Mouse (Mus musculus) MEL (cell line): ENCODE measurements around the gene Cdca5. TPM values are rescaled to one million over a fixed set of nuclear protein-coding genes. Genes with fewer than 3 reads are reported as not detected.

Experiments used
- DNase-seq: peaks from one replicate; pipeline ENCODE4 v3.0.0; 2011; ENCODE audit warnings: low read depth, low spot score
- H3K27ac ChIP-seq: 2 replicates; pipeline ENCODE4 v1.5.1; 2012; ENCODE audit warnings: low read depth, mild to moderate bottlenecking, control low read depth, low read length, moderate library complexity; ENCODE audit not compliant: control insufficient read depth
- H3K27me3 ChIP-seq, 2 experiments: fragments of 150-350 bp in 1 of 2; sonication (generic) in 1 of 2; 2 replicates each; pipeline ENCODE4 v1.6.1; 2012; ENCODE audit warnings: low read length in 2 of 2, mild to moderate bottlenecking in 2 of 2, improper control_type of control experiment in 1 of 2, moderate library complexity in 1 of 2; ENCODE audit not compliant: insufficient read depth in 2 of 2, control insufficient read depth in 1 of 2
- H3K36me3 ChIP-seq, 2 experiments: 2 replicates each; pipeline ENCODE4 v1.6.1; 2012 to 2014; ENCODE audit warnings: low read length in 2 of 2, improper control_type of control experiment in 1 of 2, inconsistent platforms in 1 of 2, mild to moderate bottlenecking in 1 of 2; ENCODE audit not compliant: insufficient read depth in 2 of 2, control insufficient read depth in 1 of 2
- H3K4me1 ChIP-seq, 2 experiments: fragments of 150-350 bp in 1 of 2; sonication (generic) in 1 of 2; 2 replicates each; pipeline ENCODE4 v1.6.1; 2012; ENCODE audit warnings: low read length in 2 of 2, improper control_type of control experiment in 1 of 2, mild to moderate bottlenecking in 1 of 2; ENCODE audit not compliant: insufficient read depth in 2 of 2, control insufficient read depth in 1 of 2
- H3K4me3 ChIP-seq, 2 experiments: fragments of 150-350 bp in 1 of 2; sonication (generic) in 1 of 2; 2 replicates each; pipeline ENCODE4 v1.5.1; 2012; ENCODE audit warnings: low read depth in 2 of 2, low read length in 2 of 2, mild to moderate bottlenecking in 2 of 2, moderate library complexity in 2 of 2, control low read depth in 1 of 2, improper control_type of control experiment in 1 of 2; ENCODE audit not compliant: control insufficient read depth in 1 of 2, insufficient read depth in 1 of 2
- H3K79me2 ChIP-seq: 2 replicates; pipeline ENCODE4 v1.6.1; 2012; ENCODE audit warnings: mild to moderate bottlenecking, low read length, moderate library complexity; ENCODE audit not compliant: control insufficient read depth, poor library complexity, insufficient read depth
- H3K9ac ChIP-seq: 2 replicates; pipeline ENCODE4 v1.6.1; 2012; ENCODE audit warnings: low read depth, mild to moderate bottlenecking, control low read depth, low read length, moderate library complexity; ENCODE audit not compliant: control insufficient read depth, poor library complexity, severe bottlenecking
- H3K9me3 ChIP-seq: fragments of 150-350 bp; sonication (generic); replicated peaks from 2 replicates; pipeline ENCODE4 v1.6.1; 2012; ENCODE audit warnings: mild to moderate bottlenecking, low read length, improper control_type of control experiment, moderate library complexity; ENCODE audit not compliant: insufficient read depth
- BHLHE40 ChIP-seq: IDR thresholded peaks from 2 replicates; pipeline ENCODE4 v1.6.1; 2012; ENCODE audit warnings: low read depth, mild to moderate bottlenecking, inconsistent platforms, low read length, improper control_type of control experiment, borderline replicate concordance
- CHD1 ChIP-seq: IDR thresholded peaks from 2 replicates; pipeline ENCODE4 v1.6.1; 2012; ENCODE audit warnings: low read depth, mild to moderate bottlenecking, inconsistent platforms, low read length, improper control_type of control experiment
- CHD2 ChIP-seq: IDR thresholded peaks from 2 replicates; pipeline ENCODE4 v1.6.1; 2011; ENCODE audit warnings: low read length, improper control_type of control experiment
- CTCF ChIP-seq, 3 experiments: IDR thresholded peaks in 2 of 3; conservative IDR thresholded peaks in 1 of 3; 2 replicates each; pipeline ENCODE4 v1.5.1; 2011 to 2012; ENCODE audit warnings: low read length in 3 of 3, low read depth in 2 of 3, mild to moderate bottlenecking in 2 of 3, improper control_type of control experiment in 1 of 3, inconsistent platforms in 1 of 3, mixed read lengths in 1 of 3, moderate library complexity in 1 of 3; ENCODE audit not compliant: control insufficient read depth in 1 of 3, insufficient read depth in 1 of 3, poor library complexity in 1 of 3, severe bottlenecking in 1 of 3
- E2F4 ChIP-seq: IDR thresholded peaks from 2 replicates; pipeline ENCODE4 v1.6.1; 2011; ENCODE audit warnings: low read depth, low read length, improper control_type of control experiment, borderline replicate concordance
- ELF1 ChIP-seq: IDR thresholded peaks from 2 replicates; pipeline ENCODE4 v1.6.1; 2014; ENCODE audit warnings: low read depth, mild to moderate bottlenecking, inconsistent platforms, low read length, improper control_type of control experiment, moderate library complexity
- EP300 ChIP-seq, 2 experiments: IDR thresholded peaks; 2 replicates each; pipeline ENCODE4 v1.6.1; 2011; ENCODE audit warnings: improper control_type of control experiment in 2 of 2, low read length in 2 of 2, low read depth in 1 of 2, mild to moderate bottlenecking in 1 of 2
- ETS1 ChIP-seq: IDR thresholded peaks from 2 replicates; pipeline ENCODE4 v1.6.1; 2012; ENCODE audit warnings: low read depth, mild to moderate bottlenecking, inconsistent platforms, low read length, improper control_type of control experiment, moderate library complexity
- GABPA ChIP-seq: IDR thresholded peaks from 2 replicates; pipeline ENCODE4 v1.6.1; 2012; ENCODE audit warnings: low read depth, mild to moderate bottlenecking, inconsistent platforms, low read length, improper control_type of control experiment, moderate library complexity
- GATA1 ChIP-seq: IDR thresholded peaks from 2 replicates; pipeline ENCODE4 v1.6.1; 2011; ENCODE audit warnings: low read depth, low read length, improper control_type of control experiment
- HCFC1 ChIP-seq: IDR thresholded peaks from 2 replicates; pipeline ENCODE4 v1.6.1; 2012; ENCODE audit warnings: low read depth, mild to moderate bottlenecking, inconsistent platforms, low read length, improper control_type of control experiment, moderate library complexity
- JUND ChIP-seq: IDR thresholded peaks from 2 replicates; pipeline ENCODE4 v1.6.1; 2011; ENCODE audit warnings: low read depth, mild to moderate bottlenecking, improper control_type of control experiment, low read length
- KAT2A ChIP-seq: conservative IDR thresholded peaks from 2 replicates; pipeline ENCODE4 v1.6.1; 2012; ENCODE audit warnings: low read depth, low read length, improper control_type of control experiment, inconsistent platforms
- MAFK ChIP-seq: IDR thresholded peaks from 2 replicates; pipeline ENCODE4 v1.6.1; 2011; ENCODE audit warnings: low read depth, mild to moderate bottlenecking, low read length, improper control_type of control experiment, borderline replicate concordance
- MAX ChIP-seq: IDR thresholded peaks from 2 replicates; pipeline ENCODE4 v1.6.1; 2011; ENCODE audit warnings: low read length, improper control_type of control experiment
- MAZ ChIP-seq: IDR thresholded peaks from 2 replicates; pipeline ENCODE4 v1.6.1; 2012; ENCODE audit warnings: low read depth, mild to moderate bottlenecking, inconsistent platforms, low read length, improper control_type of control experiment
- MEF2A ChIP-seq: IDR thresholded peaks from 2 replicates; pipeline ENCODE4 v1.6.1; 2014; ENCODE audit warnings: low read depth, mild to moderate bottlenecking, inconsistent platforms, low read length, improper control_type of control experiment; ENCODE audit not compliant: poor library complexity, insufficient replicate concordance, severe bottlenecking; ENCODE audit errors: extremely low read depth
- MXI1 ChIP-seq: IDR thresholded peaks from 2 replicates; pipeline ENCODE4 v1.6.1; 2011; ENCODE audit warnings: mild to moderate bottlenecking, low read depth, low read length, improper control_type of control experiment
- MYB ChIP-seq: IDR thresholded peaks from 2 replicates; pipeline ENCODE4 v1.6.1; 2011; ENCODE audit warnings: mild to moderate bottlenecking, low read depth, low read length, improper control_type of control experiment
- MYC ChIP-seq: IDR thresholded peaks from 2 replicates; pipeline ENCODE4 v1.6.1; 2011; ENCODE audit warnings: low read depth, mild to moderate bottlenecking, low read length, improper control_type of control experiment, moderate library complexity
- NELFE ChIP-seq: IDR thresholded peaks from 2 replicates; pipeline ENCODE4 v1.6.1; 2011; ENCODE audit warnings: low read depth, low read length, improper control_type of control experiment
- POLR2A ChIP-seq, 2 experiments: IDR thresholded peaks; 2 replicates each; pipeline ENCODE4 v1.6.1; 2011 to 2012; ENCODE audit warnings: low read length in 2 of 2, mild to moderate bottlenecking in 2 of 2, control low read depth in 1 of 2, improper control_type of control experiment in 1 of 2, low read depth in 1 of 2, moderate library complexity in 1 of 2; ENCODE audit not compliant: control insufficient read depth in 1 of 2, insufficient read depth in 1 of 2, poor library complexity in 1 of 2
- POLR2AphosphoS2 ChIP-seq: IDR thresholded peaks from 2 replicates; pipeline ENCODE4 v1.6.1; 2011; ENCODE audit warnings: low read length, improper control_type of control experiment
- POLR2AphosphoS5 ChIP-seq: IDR thresholded peaks from 2 replicates; pipeline ENCODE4 v1.6.1; 2012; ENCODE audit warnings: low read depth, borderline replicate concordance, mild to moderate bottlenecking, inconsistent platforms, low read length, moderate library complexity, mixed read lengths
- RAD21 ChIP-seq: IDR thresholded peaks from 2 replicates; pipeline ENCODE4 v1.6.1; 2011; ENCODE audit warnings: mild to moderate bottlenecking, low read depth, low read length, improper control_type of control experiment
- RCOR1 ChIP-seq: IDR thresholded peaks from 2 replicates; pipeline ENCODE4 v1.6.1; 2012; ENCODE audit warnings: low read depth, mild to moderate bottlenecking, inconsistent platforms, low read length, improper control_type of control experiment
- SIN3A ChIP-seq: IDR thresholded peaks from 2 replicates; pipeline ENCODE4 v1.6.1; 2012; ENCODE audit warnings: low read length, improper control_type of control experiment, inconsistent platforms
- SMC3 ChIP-seq: IDR thresholded peaks from 2 replicates; pipeline ENCODE4 v1.6.1; 2011; ENCODE audit warnings: low read depth, low read length, improper control_type of control experiment
- TAL1 ChIP-seq: IDR thresholded peaks from 2 replicates; pipeline ENCODE4 v1.6.1; 2012; ENCODE audit warnings: mild to moderate bottlenecking, inconsistent platforms, low read length, moderate library complexity, mixed read lengths
- TBP ChIP-seq: IDR thresholded peaks from 2 replicates; pipeline ENCODE4 v1.8.0; 2011; ENCODE audit warnings: low read depth, low read length, improper control_type of control experiment
- USF1 ChIP-seq: IDR thresholded peaks from 2 replicates; pipeline ENCODE4 v1.6.1; 2014; ENCODE audit warnings: low read depth, mild to moderate bottlenecking, inconsistent platforms, low read length, improper control_type of control experiment, moderate library complexity
- USF2 ChIP-seq, 2 experiments: IDR thresholded peaks; 2 replicates each; pipeline ENCODE4 v1.6.1; 2011 to 2012; ENCODE audit warnings: improper control_type of control experiment in 2 of 2, low read length in 2 of 2, borderline replicate concordance in 1 of 2, inconsistent platforms in 1 of 2, low read depth in 1 of 2, mild to moderate bottlenecking in 1 of 2; ENCODE audit not compliant: insufficient read depth in 1 of 2
- ZC3H11A ChIP-seq: IDR thresholded peaks from 2 replicates; pipeline ENCODE4 v1.6.1; 2012; ENCODE audit warnings: low read depth, mild to moderate bottlenecking, inconsistent platforms, low read length, improper control_type of control experiment
- ZKSCAN1 ChIP-seq: IDR thresholded peaks from 2 replicates; pipeline ENCODE4 v1.6.1; 2012; ENCODE audit warnings: low read depth, mild to moderate bottlenecking, inconsistent platforms, low read length, improper control_type of control experiment, moderate library complexity
- ZMIZ1 ChIP-seq: IDR thresholded peaks from 2 replicates; pipeline ENCODE4 v1.6.1; 2012; ENCODE audit warnings: low read depth, mild to moderate bottlenecking, inconsistent platforms, low read length, improper control_type of control experiment, moderate library complexity
- ZNF384 ChIP-seq: IDR thresholded peaks from 2 replicates; pipeline ENCODE4 v1.6.1; 2012; ENCODE audit warnings: low read depth, mild to moderate bottlenecking, inconsistent platforms, low read length, improper control_type of control experiment
- polyA plus RNA-seq, 2 experiments: library from polyadenylated mRNA; stranded (reverse) in 1 of 2; unstranded in 1 of 2; fragments of >175 nt in 1 of 2; fragments of >200 nt in 1 of 2; gene quantifications; 2 replicates each; pipeline versions ENCODE4 v1.2.1 to v1.2.4; 2012; ENCODE audit warnings: low replicate concordance in 2 of 2, low read depth in 1 of 2; ENCODE audit not compliant: insufficient read length in 2 of 2, insufficient read depth in 1 of 2, missing spikeins in 1 of 2
- total RNA-seq: library from RNA; depleted of rRNA; stranded (reverse); fragments of 300-350 nt; gene quantifications from 2 replicates; pipeline ENCODE4 v1.2.3, GENCODE M21; 2012; rRNA removed

Gene Cdca5
- total RNA-seq (41.1 and 48.5 TPM in 2 replicates), polyA plus RNA-seq (10 to 100 TPM in 1 of 2 experiments, not detected in 1; 56.5 TPM)

DNA sequence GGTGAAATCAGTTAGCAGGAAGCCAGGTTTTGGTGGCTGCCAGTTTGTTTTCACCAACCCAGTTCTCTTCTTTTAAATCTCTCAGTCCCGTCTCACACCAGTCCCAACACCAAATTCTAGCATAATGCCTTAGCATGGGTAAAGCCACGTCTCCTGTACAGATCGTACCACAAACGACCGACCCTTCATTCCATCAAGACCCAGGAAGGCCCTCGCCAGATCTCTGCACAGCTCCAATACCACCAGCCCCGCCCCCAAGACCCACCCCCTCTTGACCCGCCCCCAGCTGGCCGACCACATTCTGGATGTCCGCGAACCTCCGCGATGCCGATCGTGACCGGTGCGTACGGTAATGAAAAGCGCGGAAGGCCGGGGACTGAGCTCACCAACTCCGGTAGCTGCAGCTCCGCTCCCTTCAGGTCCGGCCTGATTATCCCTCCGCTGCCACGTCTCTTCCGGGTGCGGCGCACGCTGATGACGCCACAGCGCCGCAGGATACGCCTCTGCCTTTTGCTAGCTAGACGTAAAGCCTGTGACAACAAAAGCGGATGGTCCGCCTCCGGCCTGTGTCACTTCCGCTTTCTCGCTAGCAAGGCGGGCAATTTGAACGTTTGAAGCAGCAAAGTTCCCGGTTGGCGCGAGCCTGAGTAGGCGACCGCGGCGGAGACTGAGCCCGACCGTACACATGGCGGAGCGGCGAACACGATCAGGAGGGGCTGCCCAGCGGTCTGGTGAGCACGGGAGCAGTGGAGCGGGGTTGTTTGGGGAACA lies at the start of gene Cdca5, which contains the start of gene Zfpl1:
Gene Cdca5 (plus strand): TSS at position 506 of the 771 bp plus-strand sequence.
Gene Zfpl1 (minus strand): TSS at position 479 of the 771 bp plus-strand sequence.
- Histone ChIP-seq H3K4me1 (peaks cover 0 to 5% of the 10 kb centered on the region in 2 experiments; a peak in 2 of 4 replicates), H3K9me3 (no peaks in the 10 kb centered on the region), H3K79me2 (peaks cover 33% of the 10 kb centered on the region), H3K36me3 (peaks cover 0 to 9% of the 10 kb centered on the region in 2 experiments), H3K4me3 (peak within 1 kb of the TSS; percentile 76 to 82), H3K9ac (peak within 1 kb of the TSS; percentile 90), H3K27me3 (no peaks in the 10 kb centered on the region), H3K27ac (peak within 1 kb of the TSS; percentile 80)
- peak; percentile 99 for DNase-seq
- TF ChIP-seq MAZ (peak; percentile 62; the same call in 1 of the 2 replicates), NELFE (peak; percentile 63), ELF1 (peak; percentile 100), CHD2 (no peak), JUND (no peak; the same call in 1 of the 2 replicates), SIN3A (peak; percentile 99), POLR2AphosphoS5 (no peak), CTCF (IDR thresholded peaks at IDR 0.05 in 2 of 3, conservative IDR thresholded peaks at IDR 0.05 in 1 of 3; ENCODE audit: control insufficient read depth in 1 of 3, insufficient read depth in 1 of 3, low read depth in 2 of 3, low read length in 3 of 3, poor library complexity in 1 of 3, severe bottlenecking in 1 of 3) (no peak), MAX (peak; percentile 82), RCOR1 (no peak), ETS1 (peak; percentile 81), TBP (peak; percentile 65; the same call in 1 of the 2 replicates), ZKSCAN1 (no peak), MAFK (no peak), EP300 (IDR thresholded peaks at IDR 0.05; ENCODE audit: low read depth in 1 of 2, low read length in 2 of 2) (no peak), MYB (no peak), MXI1 (peak; percentile 94), KAT2A (peak; percentile 84), RAD21 (no peak), TAL1 (no peak), POLR2AphosphoS2 (peak; percentile 45; the same call in 1 of the 2 replicates), USF1 (no peak), BHLHE40 (no peak), CHD1 (no peak), MEF2A (no peak), USF2 (IDR thresholded peaks at IDR 0.05; ENCODE audit: borderline replicate concordance in 1 of 2, insufficient read depth in 1 of 2, low read depth in 1 of 2, low read length in 2 of 2) (no peak), E2F4 (peak; percentile 98), GATA1 (no peak), SMC3 (no peak), ZC3H11A (no peak), HCFC1 (peak; percentile 97), ZNF384 (peak; percentile 81), MYC (peak; percentile 86), GABPA (no peak), POLR2A (IDR thresholded peaks at IDR 0.05; ENCODE audit: control insufficient read depth in 1 of 2, insufficient read depth in 1 of 2, low read depth in 1 of 2, low read length in 2 of 2, poor library complexity in 1 of 2) (peak; percentile 74 to 83; a peak in 3 of 4 replicates), ZMIZ1 (no peak)
